Mouse (Mus musculus) liver, postnatal 0 days (tissue): ENCODE measurements around the gene Magi2. TPM values are rescaled to one million over a fixed set of nuclear protein-coding genes. Genes with fewer than 3 reads are reported as not detected.

Experiments used
- ATAC-seq: fragments of 200-750 bp; cut with Nextera tagmentation; 2 replicates; pipeline ENCODE4 v1.8.0; 2017; ENCODE audit warnings: mild to moderate bottlenecking, moderate library complexity
- DNase-seq: peaks from one replicate; pipeline ENCODE4 v3.0.0-alpha.2; 2016
- H3K27ac ChIP-seq: fragments of 300-500 bp; sonication (generic); 2 replicates; pipeline ENCODE4 v1.5.1; 2014; ENCODE audit warnings: antibody characterized with exemption, moderate library complexity, mild to moderate bottlenecking, low read depth
- H3K27me3 ChIP-seq: fragments of 300-500 bp; sonication (generic); 2 replicates; pipeline ENCODE4 v1.6.1; 2014; ENCODE audit warnings: low read length, control low read depth, mixed read lengths; ENCODE audit not compliant: insufficient read depth
- H3K36me3 ChIP-seq: fragments of 300-500 bp; sonication (generic); replicated peaks from 2 replicates; pipeline ENCODE4 v1.6.1; 2014; ENCODE audit warnings: mild to moderate bottlenecking, control low read depth, low read length, moderate library complexity, mixed read lengths; ENCODE audit not compliant: insufficient read depth
- H3K4me1 ChIP-seq: fragments of 300-500 bp; sonication (generic); 2 replicates; pipeline ENCODE4 v1.6.1; 2014; ENCODE audit warnings: antibody characterized with exemption, mild to moderate bottlenecking, control low read depth; ENCODE audit not compliant: insufficient read depth
- H3K4me2 ChIP-seq: fragments of 300-500 bp; sonication (generic); 2 replicates; pipeline ENCODE4 v1.6.1; 2014; ENCODE audit warnings: low read depth, mild to moderate bottlenecking, low read length, moderate library complexity, mixed read lengths
- H3K4me3 ChIP-seq: fragments of 300-500 bp; sonication (generic); 2 replicates; pipeline ENCODE4 v1.5.1; 2014; ENCODE audit warnings: low read depth, low read length
- H3K9ac ChIP-seq: fragments of 300-500 bp; sonication (generic); replicated peaks from 2 replicates; pipeline ENCODE4 v1.6.1; 2014; ENCODE audit warnings: mild to moderate bottlenecking, moderate library complexity
- H3K9me3 ChIP-seq: fragments of 300-500 bp; sonication (generic); 2 replicates; pipeline ENCODE4 v1.6.1; 2016; ENCODE audit warnings: mild to moderate bottlenecking, control low read depth, low read length, mixed read lengths
- CTCF ChIP-seq: sonication (generic); IDR thresholded peaks from 2 replicates; pipeline ENCODE4 v1.5.1; 2016; ENCODE audit warnings: antibody characterized with exemption, low read depth
- EP300 ChIP-seq: IDR thresholded peaks from 2 replicates; pipeline ENCODE4 v1.6.1; 2016; ENCODE audit warnings: antibody characterized with exemption, low read depth, mild to moderate bottlenecking
- WGBS: fragments of 180-500 bp; shearing (Covaris S2); extraction: QIAGEN DNeasy Blood & Tissue Kit; methylation state at CpG from one replicate; pipeline ENCODE4 v1.1.7; 2014; ENCODE audit not compliant: insufficient replicate concordance; 5-methylcytosine and 5-hydroxymethylcytosine counted together
- polyA plus RNA-seq: library from polyadenylated mRNA; unstranded; fragments of >200 nt; fragmentation: Nextera tagmentation; extraction: Ambion mirVana; gene quantifications from 2 replicates; pipeline ENCODE4 v1.2.1, GENCODE M21; 2015

Gene Magi2
- polyA plus RNA-seq, 1 experiment from 2014 or later = 0.08 TPM

DNA sequence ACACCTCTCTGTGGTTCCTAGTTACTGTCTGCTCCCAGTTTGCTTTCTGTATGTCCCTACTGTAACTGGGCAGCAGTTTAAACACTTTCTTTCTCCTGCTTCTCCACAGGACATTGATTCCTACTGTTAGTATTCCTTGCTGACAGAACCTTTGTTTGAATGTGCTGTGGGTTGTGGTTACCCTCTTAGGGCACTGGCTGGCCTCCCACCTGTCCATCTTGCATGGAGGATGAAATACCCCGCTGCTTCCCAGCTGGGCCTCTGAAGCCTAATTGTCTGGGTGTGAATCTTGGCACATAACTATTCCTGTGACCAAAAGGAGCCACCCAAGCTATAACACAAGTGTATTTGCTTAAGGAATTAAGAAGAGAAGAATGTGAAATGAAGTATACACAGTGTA, 823.4 kb downstream of the Magi2 start:
- Histone ChIP-seq H3K27me3 (no peaks in the 10 kb centered on the region), H3K4me3 (no peak overlapping the region), H3K36me3 (no peaks in the 10 kb centered on the region), H3K4me1 (no peaks in the 10 kb centered on the region), H3K27ac (no peak overlapping the region), H3K4me2 (no peak overlapping the region), H3K9ac (no peak overlapping the region), H3K9me3 (no peaks in the 10 kb centered on the region)
- 43% methylated on average over 1 of the region's 1 CpGs for WGBS
- DNase-seq (no peak), ATAC-seq (no peak)
- no peak for TF ChIP-seq EP300
- TF ChIP-seq CTCF = no peak

DNA sequence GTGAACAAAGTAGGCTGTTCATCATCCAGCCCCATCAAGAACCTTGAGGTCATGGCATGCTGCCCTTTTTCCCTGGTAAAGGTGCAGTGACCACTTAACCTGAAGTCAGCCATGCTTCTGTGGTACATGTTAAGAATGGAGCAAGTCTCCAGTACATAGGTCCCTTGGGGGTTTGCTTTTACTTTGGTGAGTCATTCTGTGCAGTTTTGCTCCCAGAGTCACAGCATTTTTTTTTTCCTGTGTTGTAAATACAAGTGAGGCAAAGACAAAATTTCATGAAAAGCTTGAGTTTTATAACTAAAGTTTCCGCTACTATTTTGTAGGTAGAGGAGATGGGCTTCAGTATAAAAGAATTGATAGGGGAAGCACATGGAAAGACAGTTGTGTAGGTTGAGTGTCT, 828.2 kb downstream of the Magi2 start:
- WGBS = 75% methylated on average over 1 of the region's 1 CpGs
- Histone ChIP-seq H3K27ac (no peak overlapping the region), H3K4me3 (no peak overlapping the region), H3K36me3 (no peaks in the 10 kb centered on the region), H3K27me3 (no peaks in the 10 kb centered on the region), H3K9me3 (no peaks in the 10 kb centered on the region), H3K4me1 (no peaks in the 10 kb centered on the region), H3K9ac (no peak overlapping the region), H3K4me2 (no peak overlapping the region)
- no peak for ATAC-seq
- DNase-seq = no peak
- TF ChIP-seq EP300 = no peak
- TF ChIP-seq CTCF = no peak

DNA sequence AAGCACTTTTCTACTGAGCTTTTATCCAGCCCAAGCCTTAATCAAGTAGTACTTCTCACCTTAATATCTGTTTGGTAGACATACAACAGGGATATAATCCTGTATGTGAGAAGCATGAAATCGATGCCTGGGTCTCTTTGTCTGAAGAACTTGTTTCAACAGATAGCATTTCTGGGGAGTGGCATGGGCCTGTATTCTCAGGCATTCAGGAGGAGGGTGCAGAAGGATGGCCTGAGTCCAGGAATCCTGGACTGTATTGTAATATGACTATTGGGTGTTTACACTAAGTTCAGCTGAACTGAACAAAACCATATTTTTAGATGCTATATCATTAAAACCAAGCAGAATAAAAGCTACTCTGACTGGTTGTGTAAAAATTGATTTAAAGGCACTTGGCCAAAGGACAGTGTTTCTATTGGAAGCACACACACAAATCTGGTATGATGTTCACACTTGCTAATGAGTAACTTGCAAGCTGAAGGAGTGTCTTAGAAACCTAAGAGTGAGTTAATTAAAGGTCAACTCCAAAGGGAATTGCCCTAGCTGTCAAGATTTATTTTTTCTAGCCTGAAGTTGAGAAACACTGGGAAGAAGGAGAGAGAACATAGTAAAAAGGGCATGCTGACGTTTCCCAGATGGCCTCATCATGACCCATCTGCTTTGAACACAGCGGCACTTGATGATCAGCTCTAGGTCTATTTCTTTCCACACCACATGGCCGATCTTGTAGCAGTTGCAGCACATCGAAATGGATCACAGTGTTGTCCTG, 829.4 kb downstream of the Magi2 start:
- no peaks in the 10 kb centered on the region for H3K4me1 ChIP-seq
- no peaks in the 10 kb centered on the region for H3K9me3 ChIP-seq
- ATAC-seq = no peak
- no peak overlapping the region for H3K27ac ChIP-seq
- H3K27me3 ChIP-seq = no peaks in the 10 kb centered on the region
- no peak for DNase-seq
- 64% methylated on average over 5 of the region's 5 CpGs for WGBS
- TF ChIP-seq CTCF (no peak), EP300 (no peak)
- H3K4me2 ChIP-seq = no peak overlapping the region
- no peak overlapping the region for H3K4me3 ChIP-seq
- H3K9ac ChIP-seq = no peak overlapping the region
- H3K36me3 ChIP-seq = no peaks in the 10 kb centered on the region

DNA sequence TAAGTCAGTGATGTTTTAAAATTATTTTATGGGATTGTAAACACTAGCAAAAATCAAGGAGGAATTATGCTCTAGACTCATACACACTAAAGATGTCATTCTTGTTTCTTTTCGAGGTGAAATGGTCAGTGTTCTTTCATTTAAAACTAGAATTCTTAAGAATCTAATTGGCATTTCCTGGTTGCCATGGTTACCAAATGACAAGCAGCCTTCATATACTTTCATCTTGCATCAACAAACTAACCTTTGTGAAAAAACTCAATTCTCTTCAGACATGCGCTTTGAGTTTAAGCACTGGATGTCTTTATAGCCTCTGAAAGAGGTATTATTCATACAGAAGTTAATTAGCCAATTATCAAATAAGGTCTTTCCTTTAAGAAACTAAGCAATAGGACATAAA, 830.0 kb downstream of the Magi2 start:
- 77% methylated on average over 2 of the region's 2 CpGs for WGBS
- ATAC-seq = no peak

DNA sequence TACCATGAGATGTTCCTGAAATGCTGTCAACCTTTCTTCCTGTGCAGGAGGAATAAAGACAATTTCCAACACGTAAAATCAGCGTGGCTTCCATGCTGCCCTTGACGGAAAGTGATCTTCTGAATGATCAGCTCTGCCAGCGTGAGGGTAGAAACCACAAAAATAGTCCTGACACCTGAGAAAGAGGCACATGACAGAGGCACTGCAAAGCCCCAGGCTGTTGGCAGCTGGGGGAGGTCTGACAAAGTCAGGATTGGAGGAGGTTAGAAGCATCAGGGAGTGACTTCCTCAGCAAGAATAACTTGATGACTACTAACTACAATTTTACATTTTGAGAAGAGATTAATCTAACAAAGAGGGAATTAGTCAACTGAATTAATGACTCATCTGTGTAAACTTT, 835.2 kb downstream of the Magi2 start:
- no peaks in the 10 kb centered on the region for H3K4me1 ChIP-seq
- H3K4me2 ChIP-seq = no peak overlapping the region
- no peaks in the 10 kb centered on the region for H3K27me3 ChIP-seq
- no peaks in the 10 kb centered on the region for H3K36me3 ChIP-seq
- H3K9ac ChIP-seq = no peak overlapping the region
- H3K9me3 ChIP-seq = no peaks in the 10 kb centered on the region
- no peak overlapping the region for H3K4me3 ChIP-seq
- no peak for TF ChIP-seq EP300
- no peak for TF ChIP-seq CTCF
- ATAC-seq (no peak), DNase-seq (no peak)
- 58% methylated on average over 4 of the region's 4 CpGs for WGBS
- H3K27ac ChIP-seq = no peak overlapping the region

More for the DNA sequence above, 830.0 kb downstream of the Magi2 start:
- Histone ChIP-seq H3K4me2 (no peak overlapping the region), H3K9ac (no peak overlapping the region), H3K4me3 (no peak overlapping the region), H3K36me3 (no peaks in the 10 kb centered on the region), H3K27ac (no peak overlapping the region), H3K27me3 (no peaks in the 10 kb centered on the region), H3K9me3 (no peaks in the 10 kb centered on the region), H3K4me1 (no peaks in the 10 kb centered on the region)
- DNase-seq = no peak
- no peak for TF ChIP-seq EP300
- TF ChIP-seq CTCF = no peak

DNA sequence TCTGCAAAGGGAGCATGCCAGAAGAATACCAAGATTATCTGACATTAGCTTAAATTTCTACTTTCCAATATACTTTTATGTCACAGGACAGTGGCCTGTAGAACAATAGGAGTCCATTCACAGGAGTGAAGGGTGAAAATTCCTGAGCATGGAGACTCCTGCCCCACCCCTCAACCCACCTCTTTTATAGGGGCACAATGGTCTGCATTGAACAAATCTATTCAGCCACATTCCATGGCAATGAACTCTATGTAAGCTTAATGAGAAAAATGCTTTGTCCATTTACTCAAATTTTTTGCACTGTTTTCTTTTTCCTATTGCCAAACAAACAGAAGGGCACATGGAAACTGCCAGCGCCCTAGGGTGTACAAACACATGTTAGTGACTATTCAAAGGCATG, 838.2 kb downstream of the Magi2 start:
- 81% methylated on average over 1 of the region's 1 CpGs for WGBS
- no peak for DNase-seq
- Histone ChIP-seq H3K27me3 (no peaks in the 10 kb centered on the region), H3K4me1 (no peaks in the 10 kb centered on the region), H3K27ac (no peak overlapping the region), H3K9ac (no peak overlapping the region), H3K9me3 (no peaks in the 10 kb centered on the region), H3K4me2 (no peak overlapping the region), H3K4me3 (no peak overlapping the region), H3K36me3 (no peaks in the 10 kb centered on the region)
- ATAC-seq = no peak
- no peak for TF ChIP-seq EP300
- TF ChIP-seq CTCF = no peak
